Mouse (Mus musculus) thymus, postnatal 4 days (tissue): Measurements from ENCODE around the gene Mylip.

ENCODE experiments used
- DNase-seq: peaks from one replicate; pipeline ENCODE4 v3.0.0; 2021

Mylip gene

DNA sequence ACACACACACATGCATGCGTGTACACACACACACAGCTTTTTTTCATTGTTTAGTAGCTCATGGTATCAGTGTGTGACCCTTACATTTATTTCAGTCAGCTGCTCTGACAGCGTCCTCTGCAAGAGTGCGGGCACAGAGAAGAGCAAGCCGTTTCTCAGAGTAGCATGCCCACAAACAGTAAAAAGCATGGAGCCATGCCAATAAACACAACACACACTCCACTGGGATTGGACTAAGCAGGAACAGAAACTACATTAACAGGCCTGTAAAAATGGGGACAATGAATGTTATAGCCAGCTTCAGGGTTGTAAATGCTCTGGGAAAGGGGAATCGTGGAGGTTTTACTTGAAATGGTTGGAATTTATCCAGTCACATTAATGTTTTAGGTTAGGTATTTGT is 50.7 kb downstream of the Mylip start:
- no peak for DNase-seq

- DNase-seq: no peak
Observed at GRCm38 (mm10) chr13:45442451-45442850, 52.9 kb downstream of the Mylip start.

GRCm38 (mm10) chr13:45442918-45443535 is 53.5 kb downstream of the Mylip start:
- DNase-seq: peak; percentile 35

GRCm38 (mm10) chr13:45444220-45444619 is 54.7 kb downstream of the Mylip start:
- no peak for DNase-seq

- DNase-seq: no peak
Observed at GRCm38 (mm10) chr13:45444652-45445051, 55.1 kb downstream of the Mylip start.

- no peak for DNase-seq
Observed at GRCm38 (mm10) chr13:45446636-45447035, 57.1 kb downstream of the Mylip start.

DNA sequence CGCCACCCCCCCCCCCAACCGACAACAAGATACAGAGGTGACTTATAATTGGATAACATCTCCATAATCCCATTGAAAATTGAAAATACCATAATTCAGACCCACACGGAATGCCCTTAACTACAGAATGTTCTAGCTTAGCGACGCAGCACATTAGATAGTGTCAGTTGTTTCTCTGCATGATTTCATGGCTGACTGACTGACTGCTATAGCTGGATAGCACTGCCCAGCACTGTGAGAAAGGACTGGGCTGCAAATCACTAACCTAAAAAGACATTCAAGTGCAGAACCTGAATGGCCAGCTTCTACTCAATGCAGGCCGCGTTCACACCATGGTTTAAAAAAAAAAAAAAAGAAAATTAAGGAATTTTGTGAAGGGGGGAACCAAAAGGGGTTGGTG is 62.9 kb downstream of the Mylip start:
- DNase-seq: no peak

- peak; percentile 58 for DNase-seq
Observed at GRCm38 (mm10) chr13:45453033-45453432, 63.5 kb downstream of the Mylip start.

- DNase-seq: no peak
Observed at GRCm38 (mm10) chr13:45454044-45454443, 64.5 kb downstream of the Mylip start.

DNA sequence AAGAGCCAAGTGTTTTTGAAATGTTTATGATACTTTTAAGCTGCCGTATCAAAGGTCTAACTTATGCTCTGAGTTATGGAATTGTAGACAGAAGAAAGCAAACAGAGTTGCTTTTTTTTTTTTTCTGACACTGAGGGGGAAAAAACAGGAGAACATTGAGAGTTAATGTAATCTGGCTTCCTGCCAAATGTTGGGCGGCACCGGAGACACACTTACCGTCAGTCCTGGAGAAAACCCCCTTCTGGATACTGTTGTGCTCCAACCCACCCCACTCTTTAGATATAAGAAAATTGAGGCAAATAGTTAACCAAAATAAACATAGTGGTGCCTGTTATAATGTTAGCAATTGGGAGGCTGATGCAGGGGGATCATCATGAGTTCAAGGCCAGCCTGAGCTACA is 65.1 kb downstream of the Mylip start:
- no peak for DNase-seq

GRCm38 (mm10) chr13:45455108-45455861 is 65.7 kb downstream of the Mylip start:
- peak; percentile 44 for DNase-seq

- DNase-seq: no peak
Observed at GRCm38 (mm10) chr13:45455862-45456192, 66.3 kb downstream of the Mylip start.

DNA sequence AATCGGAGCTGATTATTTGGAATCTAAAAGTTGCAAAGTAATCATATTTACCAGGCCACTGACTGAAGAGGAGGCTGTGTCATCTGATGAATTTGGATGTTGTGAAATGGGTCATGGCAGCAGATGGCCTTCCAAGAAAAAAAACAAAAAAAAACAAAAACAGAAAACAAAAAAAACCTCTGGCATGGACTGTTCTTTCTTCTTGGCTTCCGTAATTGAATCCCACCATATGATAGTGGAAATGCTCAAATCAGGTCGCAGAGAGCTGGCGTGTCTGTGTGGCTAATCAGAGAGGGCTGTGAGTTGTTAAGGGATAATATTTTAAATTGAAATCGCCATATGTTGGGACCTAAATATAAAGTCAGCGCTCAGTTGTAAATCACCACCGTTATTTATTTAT is 67.9 kb downstream of the Mylip start:
- no peak for DNase-seq

DNA sequence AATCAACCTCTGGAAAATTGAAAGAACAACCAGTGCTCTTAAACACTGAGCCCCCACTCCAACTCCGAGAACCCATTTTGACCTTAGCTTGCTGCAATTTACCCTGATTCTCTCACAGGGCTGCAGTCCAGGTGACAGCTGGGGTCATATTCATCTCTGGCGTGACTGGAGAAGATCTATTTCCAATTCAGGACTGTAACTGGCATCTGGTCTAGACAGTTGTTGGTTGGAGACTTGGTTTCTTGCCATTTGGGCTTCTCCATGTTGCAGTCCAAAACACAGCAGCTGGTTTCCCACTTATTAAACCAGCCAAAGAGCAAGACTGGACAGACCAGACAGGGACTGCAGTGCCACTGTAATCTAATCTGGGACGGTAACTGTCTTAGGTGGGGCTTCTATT is 70.6 kb downstream of the Mylip start:
- no peak for DNase-seq

DNA sequence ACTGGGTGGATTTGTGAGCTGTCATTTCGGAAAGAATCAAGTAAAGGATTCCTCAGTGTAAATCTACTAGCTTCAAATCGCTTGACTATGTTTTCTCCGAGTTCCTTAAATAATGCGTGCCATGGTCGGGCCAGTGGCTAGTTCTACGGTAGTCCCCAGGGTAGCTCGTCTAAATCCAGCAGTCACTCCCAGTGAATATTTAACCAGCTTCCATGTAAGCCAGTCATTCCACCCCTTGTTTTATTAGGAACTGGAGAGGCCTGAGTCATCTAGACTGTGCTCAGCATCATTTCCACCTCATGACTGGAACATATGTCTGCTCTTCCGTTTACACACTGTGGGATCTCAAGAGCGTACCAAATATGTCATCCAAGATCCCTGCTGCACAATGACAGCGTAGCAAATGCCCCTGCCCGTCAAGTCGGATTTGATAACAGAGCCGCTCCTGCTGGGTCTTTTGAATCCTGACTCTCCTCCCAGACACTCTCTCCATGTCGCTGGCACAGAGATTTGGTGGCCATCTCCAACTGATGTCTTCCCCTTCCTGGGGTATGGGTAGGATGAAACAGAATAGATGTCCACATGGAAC is 71.9 kb downstream of the Mylip start:
- DNase-seq: no peak
